Mouse (Mus musculus): ENCODE measurements around the gene Figla. TPM values are rescaled to one million over a fixed set of nuclear protein-coding genes. Genes with fewer than 3 reads are reported as not detected.
A peak's percentile ranks its signal among the peaks of the same experiment; 100 is the strongest.
"Not testable (repeated sequence)": the region's sequence is repeated elsewhere in the genome, so short reads cannot be mapped to it uniquely, and the experiment has no call there.

Gene Figla
- polyA plus RNA-seq, 1 experiment, result 0.99 TPM

GRCm38 (mm10) chr6:85976242-85976641, 39.7 kb upstream of the Figla start:
- H3K36me3 ChIP-seq (ENCODE audit: control insufficient read depth, insufficient read depth, low read length), result no peaks in the 10 kb centered on the region
- H3K4me3 ChIP-seq (ENCODE audit: control insufficient read depth, low read depth, low read length), result no peak overlapping the region
- H3K27me3 ChIP-seq (ENCODE audit: control insufficient read depth, insufficient read depth, low read length), result no peaks in the 10 kb centered on the region
- H3K4me1 ChIP-seq (ENCODE audit: control insufficient read depth, insufficient read depth, low read length), result no peaks in the 10 kb centered on the region
- H3K27ac ChIP-seq (ENCODE audit: control insufficient read depth, insufficient read depth, low read depth, low read length), result no peak overlapping the region
- no peak for TF ChIP-seq CTCF (IDR thresholded peaks at IDR 0.05; ENCODE audit: control insufficient read depth, insufficient read depth, insufficient replicate concordance, low read depth, low read length)
- no peak for TF ChIP-seq POLR2A (IDR thresholded peaks at IDR 0.05; ENCODE audit: control insufficient read depth, low read depth, low read length)

- H3K4me3 ChIP-seq (ENCODE audit: control insufficient read depth, low read depth, low read length); H3K36me3 ChIP-seq (ENCODE audit: control insufficient read depth, insufficient read depth, low read length); H3K27ac ChIP-seq (ENCODE audit: control insufficient read depth, insufficient read depth, low read depth, low read length); H3K4me1 ChIP-seq (ENCODE audit: control insufficient read depth, insufficient read depth, low read length); H3K27me3 ChIP-seq (ENCODE audit: control insufficient read depth, insufficient read depth, low read length): not testable (repeated sequence)
These were observed 37.2 kb upstream of the Figla start for GRCm38 (mm10) chr6:85978736-85979135.

GRCm38 (mm10) chr6:85984351-85984750, 31.6 kb upstream of the Figla start:
- no peaks in the 10 kb centered on the region for H3K4me1 ChIP-seq (ENCODE audit: control insufficient read depth, insufficient read depth, low read length)
- no peaks in the 10 kb centered on the region for H3K36me3 ChIP-seq (ENCODE audit: control insufficient read depth, insufficient read depth, low read length)
- no peak overlapping the region for H3K4me3 ChIP-seq (ENCODE audit: control insufficient read depth, low read depth, low read length)
- H3K27me3 ChIP-seq (ENCODE audit: control insufficient read depth, insufficient read depth, low read length), result no peaks in the 10 kb centered on the region
- TF ChIP-seq POLR2A (IDR thresholded peaks at IDR 0.05; ENCODE audit: control insufficient read depth, low read depth, low read length), result peak; percentile 41; the same call in 1 of the 2 replicates
- no peak for TF ChIP-seq CTCF (IDR thresholded peaks at IDR 0.05; ENCODE audit: control insufficient read depth, insufficient read depth, insufficient replicate concordance, low read depth, low read length)
- H3K27ac ChIP-seq (ENCODE audit: control insufficient read depth, insufficient read depth, low read depth, low read length), result no peak overlapping the region

GRCm38 (mm10) chr6:85989570-85989969, 26.4 kb upstream of the Figla start:
- H3K4me3 ChIP-seq (ENCODE audit: control insufficient read depth, low read depth, low read length); H3K4me1 ChIP-seq (ENCODE audit: control insufficient read depth, insufficient read depth, low read length); H3K27ac ChIP-seq (ENCODE audit: control insufficient read depth, insufficient read depth, low read depth, low read length); H3K36me3 ChIP-seq (ENCODE audit: control insufficient read depth, insufficient read depth, low read length); H3K27me3 ChIP-seq (ENCODE audit: control insufficient read depth, insufficient read depth, low read length): not testable (repeated sequence)

GRCm38 (mm10) chr6:85990774-85991173, 25.2 kb upstream of the Figla start:
- not testable (repeated sequence) for H3K4me3 ChIP-seq (ENCODE audit: control insufficient read depth, low read depth, low read length); H3K36me3 ChIP-seq (ENCODE audit: control insufficient read depth, insufficient read depth, low read length); H3K27me3 ChIP-seq (ENCODE audit: control insufficient read depth, insufficient read depth, low read length); H3K4me1 ChIP-seq (ENCODE audit: control insufficient read depth, insufficient read depth, low read length); H3K27ac ChIP-seq (ENCODE audit: control insufficient read depth, insufficient read depth, low read depth, low read length)

GRCm38 (mm10) chr6:86003405-86003925, 12.5 kb upstream of the Figla start:
- H3K36me3 ChIP-seq (ENCODE audit: control insufficient read depth, insufficient read depth, low read length), result peaks cover 1% of the 10 kb centered on the region; the same call in 1 of the 2 replicates
- peak overlapping the region; percentile 98 for H3K4me3 ChIP-seq (ENCODE audit: control insufficient read depth, low read depth, low read length)
- peak overlapping the region; percentile 100 for H3K27ac ChIP-seq (ENCODE audit: control insufficient read depth, insufficient read depth, low read depth, low read length)
- no peaks in the 10 kb centered on the region for H3K27me3 ChIP-seq (ENCODE audit: control insufficient read depth, insufficient read depth, low read length)
- H3K4me1 ChIP-seq (ENCODE audit: control insufficient read depth, insufficient read depth, low read length), result peaks cover 7% of the 10 kb centered on the region
- TF ChIP-seq POLR2A (IDR thresholded peaks at IDR 0.05; ENCODE audit: control insufficient read depth, low read depth, low read length) (peak; percentile 94), CTCF (IDR thresholded peaks at IDR 0.05; ENCODE audit: control insufficient read depth, insufficient read depth, insufficient replicate concordance, low read depth, low read length) (peak; percentile 99)

- Histone ChIP-seq H3K4me3 (ENCODE audit: control insufficient read depth, low read depth, low read length) (peak overlapping the region; percentile 87), H3K4me1 (ENCODE audit: control insufficient read depth, insufficient read depth, low read length) (peaks cover 7% of the 10 kb centered on the region), H3K27me3 (ENCODE audit: control insufficient read depth, insufficient read depth, low read length) (no peaks in the 10 kb centered on the region), H3K27ac (ENCODE audit: control insufficient read depth, insufficient read depth, low read depth, low read length) (peak overlapping the region; percentile 59), H3K36me3 (ENCODE audit: control insufficient read depth, insufficient read depth, low read length) (no peaks in the 10 kb centered on the region; the same call in 1 of the 2 replicates)
- TF ChIP-seq CTCF (IDR thresholded peaks at IDR 0.05; ENCODE audit: control insufficient read depth, insufficient read depth, insufficient replicate concordance, low read depth, low read length), result peak; percentile 96
- TF ChIP-seq POLR2A (IDR thresholded peaks at IDR 0.05; ENCODE audit: control insufficient read depth, low read depth, low read length), result no peak
These were observed 11.5 kb upstream of the Figla start for GRCm38 (mm10) chr6:86004271-86005148.

- H3K27me3 ChIP-seq (ENCODE audit: control insufficient read depth, insufficient read depth, low read length), result no peaks in the 10 kb centered on the region
- H3K27ac ChIP-seq (ENCODE audit: control insufficient read depth, insufficient read depth, low read depth, low read length), result no peak overlapping the region
- TF ChIP-seq POLR2A (IDR thresholded peaks at IDR 0.05; ENCODE audit: control insufficient read depth, low read depth, low read length), result no peak
- peak; percentile 36; the same call in 1 of the 2 replicates for TF ChIP-seq CTCF (IDR thresholded peaks at IDR 0.05; ENCODE audit: control insufficient read depth, insufficient read depth, insufficient replicate concordance, low read depth, low read length)
- H3K4me1 ChIP-seq (ENCODE audit: control insufficient read depth, insufficient read depth, low read length), result no peaks in the 10 kb centered on the region
- no peaks in the 10 kb centered on the region for H3K36me3 ChIP-seq (ENCODE audit: control insufficient read depth, insufficient read depth, low read length)
- H3K4me3 ChIP-seq (ENCODE audit: control insufficient read depth, low read depth, low read length), result no peak overlapping the region
These were observed 6.0 kb upstream of the Figla start for GRCm38 (mm10) chr6:86009980-86010379.

- H3K4me3 ChIP-seq (ENCODE audit: control insufficient read depth, low read depth, low read length); H3K27me3 ChIP-seq (ENCODE audit: control insufficient read depth, insufficient read depth, low read length); H3K36me3 ChIP-seq (ENCODE audit: control insufficient read depth, insufficient read depth, low read length); H3K4me1 ChIP-seq (ENCODE audit: control insufficient read depth, insufficient read depth, low read length); H3K27ac ChIP-seq (ENCODE audit: control insufficient read depth, insufficient read depth, low read depth, low read length): not testable (repeated sequence)
These were observed 1.2 kb upstream of the Figla start for GRCm38 (mm10) chr6:86014812-86015211.

Data from testis, adult 2 months (tissue).